Mouse (Mus musculus) megakaryocyte, embryonic 14.5 days (primary cell): ENCODE results near the gene Fgf4.

Experiments used
- FLI1 ChIP-seq: IDR thresholded peaks from 2 replicates; pipeline ENCODE4 v1.6.1; 2012; ENCODE audit warnings: low read length, inconsistent platforms, mixed read lengths
- GATA1 ChIP-seq: IDR thresholded peaks from 3 replicates; pipeline ENCODE4 v1.6.1; 2012; ENCODE audit warnings: mixed read lengths, low read length, inconsistent platforms, borderline replicate concordance

DNA sequence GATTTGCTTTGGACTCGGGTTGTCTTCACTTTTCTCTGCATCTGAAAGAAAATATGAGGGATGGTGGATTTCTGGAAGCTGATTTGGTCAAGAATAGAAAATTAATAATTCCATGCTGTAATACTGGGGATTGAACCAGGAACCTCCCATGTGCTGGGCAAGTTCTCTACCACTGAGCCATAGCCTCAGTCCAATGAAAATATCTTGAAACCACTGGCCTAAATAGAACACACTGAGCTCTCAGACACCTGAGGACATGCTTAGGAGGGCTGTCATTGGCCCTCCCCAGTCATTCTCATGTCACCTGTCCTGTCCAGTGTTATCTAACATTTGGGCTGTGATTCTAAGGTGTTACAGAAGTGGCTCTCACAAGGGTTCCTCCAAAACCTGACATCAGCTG, 64.0 kb downstream of the Fgf4 start:
- TF ChIP-seq GATA1 = no peak
- TF ChIP-seq FLI1 = no peak
